Mouse (Mus musculus) erythroblast, embryonic 14.5 days (primary cell): ENCODE results near the gene Fam227a. TPM values are rescaled to one million over a fixed set of nuclear protein-coding genes. Genes with fewer than 3 reads are reported as not detected.

Experiments
- H3K27me3 ChIP-seq: 2 replicates; pipeline ENCODE4 v1.6.1; 2012; ENCODE audit warnings: inconsistent platforms; ENCODE audit not compliant: control insufficient read depth
- H3K36me3 ChIP-seq: 2 replicates; pipeline ENCODE4 v1.6.1; 2012; ENCODE audit warnings: mild to moderate bottlenecking, inconsistent platforms; ENCODE audit not compliant: control insufficient read depth
- H3K4me1 ChIP-seq: 2 replicates; pipeline ENCODE4 v1.6.1; 2012; ENCODE audit warnings: inconsistent platforms; ENCODE audit not compliant: control insufficient read depth
- H3K4me3 ChIP-seq: replicated peaks from 2 replicates; pipeline ENCODE3; 2012; ENCODE audit warnings: moderate library complexity, mild to moderate bottlenecking, inconsistent platforms
- H3K9me3 ChIP-seq: 2 replicates; pipeline ENCODE4 v1.6.1; 2012; ENCODE audit warnings: low read length, inconsistent platforms, mixed read lengths; ENCODE audit not compliant: control insufficient read depth
- GATA1 ChIP-seq: IDR thresholded peaks from 2 replicates; pipeline ENCODE4 v1.6.1; 2012; ENCODE audit warnings: low read length, inconsistent platforms, mixed read lengths
- TAL1 ChIP-seq: IDR thresholded peaks from 3 replicates; pipeline ENCODE4 v1.6.1; 2012; ENCODE audit warnings: low read length, inconsistent platforms, mixed read lengths
- polyA plus RNA-seq: library from polyadenylated mRNA; stranded (reverse); fragments of >175 nt; gene quantifications from 2 replicates; pipeline ENCODE4 v1.2.3, GENCODE M21; 2012

Fam227a gene
- polyA plus RNA-seq, 1 experiment: not detected

- Histone ChIP-seq H3K36me3 (peaks cover 50% of the 10 kb centered on the region), H3K27me3 (no peaks in the 10 kb centered on the region), H3K4me1 (peaks cover 84% of the 10 kb centered on the region), H3K9me3 (no peaks in the 10 kb centered on the region), H3K4me3 (peak overlapping the region; percentile 89)
- TF ChIP-seq GATA1: no peak
- TF ChIP-seq TAL1: no peak
Measured at GRCm38 (mm10) chr15:79692334-79692733, 33.6 kb upstream of the Fam227a start.

DNA sequence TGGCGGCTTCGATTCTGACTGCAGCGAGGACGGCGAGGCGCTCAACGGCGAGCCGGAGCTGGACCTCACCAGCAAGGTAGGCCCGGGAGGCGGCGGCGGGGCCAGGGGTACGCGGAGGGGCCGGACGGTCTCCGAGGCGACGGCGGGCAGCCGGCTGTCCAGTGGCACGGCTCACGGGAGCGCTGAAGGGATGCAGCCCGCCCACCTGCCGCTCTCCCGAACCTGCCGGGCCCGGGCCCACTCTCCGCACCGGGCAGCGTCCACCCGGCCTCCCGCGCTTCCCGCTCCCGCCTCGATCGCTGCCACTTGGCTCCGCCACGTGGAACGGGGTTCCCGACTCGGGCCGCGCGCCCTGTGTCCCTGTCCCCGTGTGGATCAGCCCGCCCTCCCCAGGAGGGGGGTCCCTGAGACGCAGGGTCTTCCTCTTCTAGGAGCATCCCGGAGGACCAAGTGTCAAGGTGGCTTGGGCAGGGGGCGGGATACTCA, 32.3 kb upstream of the Fam227a start:
- H3K4me1 ChIP-seq: peaks cover 79% of the 10 kb centered on the region

DNA sequence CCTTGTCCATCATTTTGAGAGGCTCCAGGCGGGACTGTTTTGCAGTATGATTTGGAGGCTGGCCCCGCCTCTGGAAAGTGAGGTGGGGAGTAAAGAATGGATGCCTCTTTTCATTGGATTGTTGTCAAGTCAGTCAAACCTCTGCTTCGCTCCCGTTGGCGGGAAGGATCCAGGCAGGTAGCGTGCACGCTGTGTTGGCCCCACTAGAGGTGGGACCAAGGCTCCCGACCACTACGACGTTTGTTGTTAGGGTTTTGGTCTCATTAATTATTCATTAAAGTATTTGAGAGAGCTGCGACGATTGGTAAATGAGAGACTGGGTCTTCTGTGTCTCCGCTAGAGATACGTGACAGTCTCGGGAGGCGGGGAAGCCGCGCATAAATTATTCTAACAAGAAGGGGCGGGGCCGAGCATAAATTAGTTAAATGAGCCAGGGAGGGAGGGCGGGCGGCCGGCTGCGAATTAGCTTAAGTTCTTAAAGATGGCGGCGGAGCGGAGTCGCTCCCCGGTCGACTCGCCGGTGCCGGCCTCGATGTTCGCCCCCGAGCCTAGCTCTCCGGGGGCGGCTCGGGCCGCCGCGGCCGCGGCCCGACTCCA, 31.8 kb upstream of the Fam227a start, which contains the start of gene Gtpbp1:
Gene Gtpbp1, plus strand, starts transcription at position 420 of the 597 bp plus-strand sequence.
- no peak for TF ChIP-seq TAL1
- 0 out of 2 replicates have a peak, but pooled peaks have one; percentile 0 for TF ChIP-seq GATA1
- no peaks in the 10 kb centered on the region for H3K27me3 ChIP-seq
- H3K36me3 ChIP-seq: peaks cover 34% of the 10 kb centered on the region
- peak within 1 kb of the TSS; percentile 89 for H3K4me3 ChIP-seq
- H3K4me1 ChIP-seq: peaks cover 79% of the 10 kb centered on the region
- no peaks in the 10 kb centered on the region for H3K9me3 ChIP-seq

More for the DNA sequence above, 32.3 kb upstream of the Fam227a start:
- TF ChIP-seq TAL1: no peak
- no peak for TF ChIP-seq GATA1
- Histone ChIP-seq H3K9me3 (no peaks in the 10 kb centered on the region), H3K27me3 (no peaks in the 10 kb centered on the region), H3K4me3 (peak overlapping the region; percentile 89), H3K36me3 (peaks cover 40% of the 10 kb centered on the region)

- H3K4me3 ChIP-seq: peak overlapping the region; percentile 89
- H3K27me3 ChIP-seq: no peaks in the 10 kb centered on the region
- no peak for TF ChIP-seq TAL1
- TF ChIP-seq GATA1: peak; percentile 24; the same call in 1 of the 2 replicates
- no peaks in the 10 kb centered on the region for H3K9me3 ChIP-seq
- peaks cover 79% of the 10 kb centered on the region for H3K4me1 ChIP-seq
- H3K36me3 ChIP-seq: peaks cover 33% of the 10 kb centered on the region
Measured at GRCm38 (mm10) chr15:79689662-79690425, 31.1 kb upstream of the Fam227a start.

GRCm38 (mm10) chr15:79688268-79688956, 29.7 kb upstream of the Fam227a start:
- peaks cover 79% of the 10 kb centered on the region for H3K4me1 ChIP-seq
- peak overlapping the region; percentile 89 for H3K4me3 ChIP-seq
- no peaks in the 10 kb centered on the region for H3K27me3 ChIP-seq
- H3K36me3 ChIP-seq: peaks cover 33% of the 10 kb centered on the region
- TF ChIP-seq GATA1: no peak
- TF ChIP-seq TAL1: no peak
- no peaks in the 10 kb centered on the region for H3K9me3 ChIP-seq

- Histone ChIP-seq H3K36me3 (peaks cover 31% of the 10 kb centered on the region), H3K4me3 (peak within 1 kb of the TSS; percentile 89), H3K27me3 (no peaks in the 10 kb centered on the region), H3K9me3 (no peaks in the 10 kb centered on the region), H3K4me1 (peaks cover 79% of the 10 kb centered on the region)
- TF ChIP-seq TAL1: no peak
- TF ChIP-seq GATA1: no peak
Measured at GRCm38 (mm10) chr15:79687646-79688267, 29.0 kb upstream of the Fam227a start, which contains the start of gene Josd1. Gene Josd1 (minus strand): TSS chr15:79687919.

GRCm38 (mm10) chr15:79687175-79687574, 28.4 kb upstream of the Fam227a start:
- Histone ChIP-seq H3K36me3 (peaks cover 35% of the 10 kb centered on the region), H3K9me3 (no peaks in the 10 kb centered on the region), H3K4me3 (peak overlapping the region; percentile 89), H3K27me3 (no peaks in the 10 kb centered on the region), H3K4me1 (peaks cover 79% of the 10 kb centered on the region)
- TF ChIP-seq TAL1: no peak
- TF ChIP-seq GATA1: no peak

DNA sequence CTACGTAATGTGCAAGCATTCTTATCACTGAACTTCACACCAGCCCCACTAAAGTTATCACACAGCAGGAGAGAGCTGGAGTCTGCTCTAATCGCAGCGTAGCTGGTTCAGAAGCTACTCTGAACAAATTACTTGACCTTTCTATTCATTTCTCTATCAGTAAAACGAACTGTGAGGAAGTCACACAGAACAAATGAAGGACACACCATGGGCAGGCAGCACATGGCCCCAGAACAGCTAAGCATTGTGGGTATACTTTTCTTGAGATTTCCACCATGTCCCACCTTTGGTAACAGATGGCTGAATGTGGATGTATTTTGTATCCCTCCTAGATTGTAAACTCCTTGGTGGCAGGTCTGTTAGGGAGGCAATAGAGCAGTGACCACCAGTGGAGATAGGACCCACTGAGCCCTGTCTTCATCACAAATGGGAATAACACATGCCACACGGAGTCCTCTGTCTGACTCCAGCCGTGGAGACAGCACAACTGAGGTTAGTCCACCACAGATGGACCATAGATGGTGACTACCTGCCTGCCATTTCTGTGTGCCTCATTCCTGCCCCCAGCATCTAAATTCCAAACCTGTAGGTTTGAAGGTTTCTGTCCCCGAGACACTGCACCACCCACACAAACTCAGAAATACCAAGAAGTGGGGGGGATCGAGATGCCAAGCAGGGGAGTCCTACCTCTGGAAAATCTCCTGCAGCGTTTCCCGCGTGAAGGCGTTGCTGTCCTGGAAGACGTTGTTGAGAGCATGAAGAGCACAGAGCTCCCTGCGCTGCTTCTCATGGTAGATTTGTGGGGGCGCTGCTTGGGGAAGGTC, 27.5 kb upstream of the Fam227a start:
- H3K36me3 ChIP-seq: peaks cover 41% of the 10 kb centered on the region
- peaks cover 80% of the 10 kb centered on the region for H3K4me1 ChIP-seq
- TF ChIP-seq GATA1 (peak; percentile 41; the same call in 1 of the 2 replicates), TAL1 (peak; percentile 51; the same call in 2 of the 3 replicates)
- no peaks in the 10 kb centered on the region for H3K27me3 ChIP-seq
- H3K4me3 ChIP-seq: peak overlapping the region; percentile 89
- H3K9me3 ChIP-seq: no peaks in the 10 kb centered on the region
